Mouse (Mus musculus) midbrain, embryonic 16.5 days (tissue): ENCODE data around the gene Sulf2. TPM values are rescaled to one million over a fixed set of nuclear protein-coding genes. Genes with fewer than 3 reads are reported as not detected.
A peak's percentile ranks its signal among the peaks of the same experiment; 100 is the strongest.

Experiments
- ATAC-seq: fragments of 200-750 bp; cut with Nextera tagmentation; 2 replicates; pipeline ENCODE4 v1.8.0; 2017; ENCODE audit warnings: moderate TSS enrichment
- H3K27ac ChIP-seq: fragments of 300-500 bp; sonication (generic); 2 replicates; pipeline ENCODE4 v1.5.1; 2014; ENCODE audit warnings: mild to moderate bottlenecking, low read length, mixed read lengths
- H3K27me3 ChIP-seq: fragments of 300-500 bp; sonication (generic); 2 replicates; pipeline ENCODE4 v1.6.1; 2014; ENCODE audit warnings: low read depth, low read length, mixed read lengths; ENCODE audit not compliant: control insufficient read depth, insufficient read depth
- H3K36me3 ChIP-seq: fragments of 300-500 bp; sonication (generic); 2 replicates; pipeline ENCODE4 v1.6.1; 2014; ENCODE audit warnings: mild to moderate bottlenecking, low read length, moderate library complexity, mixed read lengths; ENCODE audit not compliant: control insufficient read depth, insufficient read depth
- H3K4me1 ChIP-seq: fragments of 300-500 bp; sonication (generic); 2 replicates; pipeline ENCODE4 v1.6.1; 2014; ENCODE audit warnings: mild to moderate bottlenecking, low read length, mixed read lengths; ENCODE audit not compliant: control insufficient read depth, insufficient read depth
- H3K4me2 ChIP-seq: fragments of 300-500 bp; sonication (generic); 2 replicates; pipeline ENCODE4 v1.6.1; 2014; ENCODE audit warnings: mild to moderate bottlenecking, low read length, mixed read lengths
- H3K4me3 ChIP-seq: fragments of 300-500 bp; sonication (generic); 2 replicates; pipeline ENCODE4 v1.5.1; 2014; ENCODE audit warnings: low read depth, mild to moderate bottlenecking, low read length, moderate library complexity, mixed read lengths
- H3K9ac ChIP-seq: fragments of 300-500 bp; sonication (generic); 2 replicates; pipeline ENCODE4 v1.6.1; 2014; ENCODE audit warnings: low read depth, low read length, mixed read lengths
- H3K9me3 ChIP-seq: fragments of 300-500 bp; sonication (generic); replicated peaks from 2 replicates; pipeline ENCODE4 v1.6.1; 2014; ENCODE audit warnings: mild to moderate bottlenecking, low read length, mixed read lengths; ENCODE audit not compliant: control insufficient read depth, poor library complexity, severe bottlenecking
- WGBS: fragments of 180-500 bp; shearing (Covaris S2); extraction: QIAGEN DNeasy Blood & Tissue Kit; methylation state at CpG from one replicate; pipeline ENCODE4 v1.1.7; 2014; 5-methylcytosine and 5-hydroxymethylcytosine counted together
- polyA plus RNA-seq: library from polyadenylated mRNA; unstranded; fragments of >200 nt; fragmentation: Nextera tagmentation; extraction: Ambion mirVana; gene quantifications from 2 replicates; pipeline ENCODE4 v1.2.1, GENCODE M21; 2015

Sulf2 gene
- polyA plus RNA-seq, 1 experiment from 2014 or later = 88.1 TPM

GRCm38 (mm10) chr2:166108326-166108725, 47.1 kb downstream of the Sulf2 start:
- 28% methylated on average over 4 of the region's 4 CpGs for WGBS
- H3K4me2 ChIP-seq = no peak overlapping the region
- H3K9me3 ChIP-seq = no peaks in the 10 kb centered on the region
- no peak overlapping the region for H3K9ac ChIP-seq
- H3K4me1 ChIP-seq = peaks cover 11% of the 10 kb centered on the region
- H3K4me3 ChIP-seq = no peak overlapping the region
- no peaks in the 10 kb centered on the region for H3K27me3 ChIP-seq
- no peaks in the 10 kb centered on the region for H3K36me3 ChIP-seq
- no peak for ATAC-seq
- H3K27ac ChIP-seq = no peak overlapping the region; the same call in 1 of the 2 replicates

GRCm38 (mm10) chr2:166107911-166108310, 47.6 kb downstream of the Sulf2 start:
- Histone ChIP-seq H3K9me3 (no peaks in the 10 kb centered on the region), H3K9ac (no peak overlapping the region), H3K4me2 (no peak overlapping the region), H3K36me3 (no peaks in the 10 kb centered on the region), H3K4me1 (peaks cover 11% of the 10 kb centered on the region), H3K27me3 (no peaks in the 10 kb centered on the region), H3K27ac (no peak overlapping the region; the same call in 1 of the 2 replicates), H3K4me3 (no peak overlapping the region)
- ATAC-seq = no peak
- WGBS = 53% methylated on average over 5 of the region's 5 CpGs

- no peaks in the 10 kb centered on the region for H3K9me3 ChIP-seq
- no peak overlapping the region for H3K9ac ChIP-seq
- WGBS = 52% methylated on average over 2 of the region's 2 CpGs
- ATAC-seq = peak; percentile 46; the same call in 1 of the 2 replicates
- H3K36me3 ChIP-seq = no peaks in the 10 kb centered on the region
- H3K27me3 ChIP-seq = no peaks in the 10 kb centered on the region
- no peak overlapping the region for H3K27ac ChIP-seq
- peaks cover 11% of the 10 kb centered on the region for H3K4me1 ChIP-seq
- no peak overlapping the region for H3K4me2 ChIP-seq
- no peak overlapping the region for H3K4me3 ChIP-seq
Observed at GRCm38 (mm10) chr2:166106631-166107030, 48.8 kb downstream of the Sulf2 start.

- Histone ChIP-seq H3K4me1 (peaks cover 11% of the 10 kb centered on the region), H3K27me3 (no peaks in the 10 kb centered on the region), H3K9ac (no peak overlapping the region), H3K27ac (no peak overlapping the region), H3K9me3 (no peaks in the 10 kb centered on the region), H3K4me3 (no peak overlapping the region), H3K36me3 (no peaks in the 10 kb centered on the region), H3K4me2 (no peak overlapping the region)
- no peak for ATAC-seq
- 83% methylated on average over 9 of the region's 9 CpGs for WGBS
Observed at GRCm38 (mm10) chr2:166105911-166106310, 49.6 kb downstream of the Sulf2 start.

- H3K9me3 ChIP-seq = no peaks in the 10 kb centered on the region
- 73% methylated on average over 7 of the region's 7 CpGs for WGBS
- no peak overlapping the region for H3K4me2 ChIP-seq
- no peaks in the 10 kb centered on the region for H3K27me3 ChIP-seq
- H3K36me3 ChIP-seq = no peaks in the 10 kb centered on the region
- H3K4me1 ChIP-seq = peaks cover 15% of the 10 kb centered on the region
- no peak overlapping the region for H3K9ac ChIP-seq
- H3K4me3 ChIP-seq = no peak overlapping the region
- no peak overlapping the region for H3K27ac ChIP-seq
- no peak for ATAC-seq
Observed at GRCm38 (mm10) chr2:166102893-166103292, 52.6 kb downstream of the Sulf2 start.

GRCm38 (mm10) chr2:166100309-166101262, 54.9 kb downstream of the Sulf2 start:
- no peak overlapping the region for H3K9ac ChIP-seq
- H3K27me3 ChIP-seq = no peaks in the 10 kb centered on the region
- WGBS = 71% methylated on average over 21 of the region's 21 CpGs
- peaks cover 9% of the 10 kb centered on the region for H3K4me1 ChIP-seq
- no peak overlapping the region for H3K4me2 ChIP-seq
- H3K4me3 ChIP-seq = no peak overlapping the region
- H3K27ac ChIP-seq = no peak overlapping the region
- H3K36me3 ChIP-seq = no peaks in the 10 kb centered on the region
- no peaks in the 10 kb centered on the region for H3K9me3 ChIP-seq
- no peak for ATAC-seq

- peak overlapping the region; percentile 47; the same call in 1 of the 2 replicates for H3K27ac ChIP-seq
- H3K4me1 ChIP-seq = peaks cover 9% of the 10 kb centered on the region
Observed at GRCm38 (mm10) chr2:166098292-166098933, 57.0 kb downstream of the Sulf2 start.

GRCm38 (mm10) chr2:166097443-166098291, 57.8 kb downstream of the Sulf2 start:
- no peak overlapping the region for H3K4me3 ChIP-seq
- peaks cover 9% of the 10 kb centered on the region for H3K4me1 ChIP-seq
- no peak overlapping the region for H3K4me2 ChIP-seq
- 68% methylated on average over 18 of the region's 18 CpGs for WGBS
- no peak for ATAC-seq
- no peaks in the 10 kb centered on the region for H3K27me3 ChIP-seq
- H3K9ac ChIP-seq = 0 out of 2 replicates have a peak overlapping the region, but pooled peaks have one; percentile 11
- peaks cover 10% of the 10 kb centered on the region for H3K36me3 ChIP-seq
- peak overlapping the region; percentile 47 for H3K27ac ChIP-seq
- H3K9me3 ChIP-seq = no peaks in the 10 kb centered on the region

More at GRCm38 (mm10) chr2:166098292-166098933, 57.0 kb downstream of the Sulf2 start:
- no peaks in the 10 kb centered on the region for H3K9me3 ChIP-seq
- peaks cover 5% of the 10 kb centered on the region; the same call in 1 of the 2 replicates for H3K36me3 ChIP-seq
- no peak; the same call in 1 of the 2 replicates for ATAC-seq
- H3K4me2 ChIP-seq = no peak overlapping the region
- H3K4me3 ChIP-seq = no peak overlapping the region
- H3K27me3 ChIP-seq = no peaks in the 10 kb centered on the region
- 69% methylated on average over 15 of the region's 15 CpGs for WGBS
- H3K9ac ChIP-seq = 0 out of 2 replicates have a peak overlapping the region, but pooled peaks have one; percentile 16
